Mouse (Mus musculus) liver, adult 2 months (tissue): ENCODE results near the gene Agps.

ENCODE experiments used
- CTCF ChIP-seq: fragments of 200-500 bp; IDR thresholded peaks from 2 replicates; pipeline ENCODE4 v1.5.1; 2011; ENCODE audit warnings: low read depth, low read length, control low read depth
- POLR2A ChIP-seq: fragments of 200-500 bp; IDR thresholded peaks from 2 replicates; pipeline ENCODE4 v1.6.1; 2011; ENCODE audit warnings: low read length, control low read depth; ENCODE audit not compliant: insufficient read depth; ENCODE audit errors: extremely low read depth

GRCm38 (mm10) chr2:75796181-75796580 is 35.8 kb upstream of the Agps start:
- TF ChIP-seq CTCF, result no peak
- no peak for TF ChIP-seq POLR2A
